Mouse (Mus musculus): Measurements from ENCODE around the gene C730034F03Rik.

- TF ChIP-seq CTCF (IDR thresholded peaks at IDR 0.05; ENCODE audit: insufficient read depth, low read length) = no peak
- no peak for TF ChIP-seq POLR2A (IDR thresholded peaks at IDR 0.05; ENCODE audit: borderline replicate concordance, extremely low read depth, low read depth, low read length)
Measured at GRCm38 (mm10) chr15:89453865-89454478, 24.6 kb downstream of the C730034F03Rik start, which contains the start of gene Mapk8ip2.
